Mouse (Mus musculus) thymus, adult 2 months (tissue): ENCODE results near the gene Akt3.

Source experiments
- CTCF ChIP-seq: fragments of 200-500 bp; IDR thresholded peaks from 2 replicates; pipeline ENCODE4 v1.5.1; 2012; ENCODE audit warnings: mild to moderate bottlenecking, control low read depth, low read length, moderate library complexity, borderline replicate concordance; ENCODE audit not compliant: control insufficient read depth, poor library complexity, insufficient read depth; ENCODE audit errors: extremely low read depth
- POLR2A ChIP-seq: fragments of 200-500 bp; IDR thresholded peaks from 2 replicates; pipeline ENCODE4 v1.6.1; 2012; ENCODE audit warnings: mild to moderate bottlenecking, low read length, control low read depth, moderate library complexity; ENCODE audit not compliant: control insufficient read depth, poor library complexity, insufficient read depth; ENCODE audit errors: extremely low read depth

GRCm38 (mm10) chr1:177267645-177268044 lies 9.6 kb upstream of the Akt3 start:
- TF ChIP-seq CTCF (no peak), POLR2A (no peak)
